Mouse (Mus musculus) cerebellum, adult 2 months (tissue): ENCODE measurements around the gene Nrxn1. TPM values are rescaled to one million over a fixed set of nuclear protein-coding genes. Genes with fewer than 3 reads are reported as not detected.
A peak's percentile ranks its signal among the peaks of the same experiment; 100 is the strongest.

ENCODE experiments used
- DNase-seq, 2 experiments: peaks; one replicate each; pipeline ENCODE4 v3.0.0; 2021
- H3K27ac ChIP-seq: fragments of 200-500 bp; 2 replicates; pipeline ENCODE4 v1.5.1; 2012; ENCODE audit warnings: low read length, control low read depth, inconsistent platforms; ENCODE audit not compliant: insufficient read depth
- H3K27me3 ChIP-seq: fragments of 200-500 bp; 2 replicates; pipeline ENCODE4 v1.6.1; 2012; ENCODE audit warnings: inconsistent platforms, mild to moderate bottlenecking, low read length, moderate library complexity; ENCODE audit not compliant: control insufficient read depth, insufficient read depth
- H3K4me1 ChIP-seq: fragments of 200-500 bp; 2 replicates; pipeline ENCODE4 v1.6.1; 2011; ENCODE audit warnings: low read length; ENCODE audit not compliant: control insufficient read depth, insufficient read depth
- H3K4me3 ChIP-seq: fragments of 200-500 bp; replicated peaks from 2 replicates; pipeline ENCODE3; 2011; ENCODE audit warnings: mild to moderate bottlenecking, low read depth, low read length, control low read depth; ENCODE audit not compliant: insufficient read depth
- CTCF ChIP-seq: fragments of 200-500 bp; IDR thresholded peaks from 2 replicates; pipeline ENCODE4 v1.5.1; 2011; ENCODE audit warnings: low read depth, mild to moderate bottlenecking, control low read depth, low read length, moderate library complexity, borderline replicate concordance; ENCODE audit not compliant: insufficient read depth
- POLR2A ChIP-seq: fragments of 200-500 bp; IDR thresholded peaks from 2 replicates; pipeline ENCODE4 v1.6.1; 2011; ENCODE audit warnings: low read length, control low read depth, borderline replicate concordance; ENCODE audit not compliant: insufficient read depth
- WGBS: fragments of 180-500 bp; shearing (Covaris S2); methylation state at CpG from one replicate; pipeline ENCODE4 v1.1.7; 2018; 5-methylcytosine and 5-hydroxymethylcytosine counted together
- polyA plus RNA-seq: library from polyadenylated mRNA; depleted of rRNA; stranded (reverse); fragments of >200 nt; gene quantifications from 2 replicates; pipeline ENCODE4 v1.2.3, GENCODE M21; 2012

The Nrxn1 gene
- polyA plus RNA-seq, 1 experiment, result 143 TPM

GRCm38 (mm10) chr17:91000389-91000788, 92.5 kb downstream of the Nrxn1 start:
- Histone ChIP-seq H3K4me3 (no peak overlapping the region), H3K27ac (no peak overlapping the region), H3K27me3 (no peaks in the 10 kb centered on the region), H3K4me1 (peaks cover 17% of the 10 kb centered on the region; the same call in 1 of the 2 replicates)
- TF ChIP-seq POLR2A, result no peak
- no peak for TF ChIP-seq CTCF
- DNase-seq, result no peak

- peak; percentile 69 to 90 for DNase-seq
- Histone ChIP-seq H3K27ac (peak overlapping the region; percentile 60), H3K27me3 (no peaks in the 10 kb centered on the region), H3K4me3 (no peak overlapping the region), H3K4me1 (peaks cover 17% of the 10 kb centered on the region; the same call in 1 of the 2 replicates)
- WGBS, result 7% methylated on average over 4 of the region's 4 CpGs
- TF ChIP-seq CTCF (no peak), POLR2A (no peak)
Measured at GRCm38 (mm10) chr17:90999667-91000154, 93.2 kb downstream of the Nrxn1 start.

DNA sequence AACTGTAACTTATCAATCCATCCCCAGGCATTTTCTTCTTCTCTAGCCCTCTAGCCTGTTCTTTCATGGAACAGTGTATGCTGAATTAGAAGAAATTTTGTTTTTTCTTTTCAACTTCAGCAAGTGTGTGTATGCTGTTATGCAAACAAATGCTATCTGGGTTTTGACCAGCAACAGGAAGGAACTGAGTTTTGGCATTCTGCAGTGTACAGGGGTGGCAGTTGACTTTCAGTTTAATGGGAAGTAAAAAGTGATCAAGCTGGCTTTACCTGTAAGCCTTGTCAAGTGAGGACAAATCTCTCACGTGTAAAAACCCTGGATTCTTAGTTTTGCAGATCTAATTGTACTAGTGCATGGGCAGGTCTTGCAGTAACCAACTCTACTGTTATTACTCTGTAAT, 95.2 kb downstream of the Nrxn1 start:
- no peak overlapping the region for H3K27ac ChIP-seq
- peaks cover 17% of the 10 kb centered on the region; the same call in 1 of the 2 replicates for H3K4me1 ChIP-seq
- no peak for DNase-seq
- WGBS, result 49% methylated on average over 1 of the region's 1 CpGs
- no peak overlapping the region for H3K4me3 ChIP-seq
- TF ChIP-seq CTCF (no peak), POLR2A (no peak)
- no peaks in the 10 kb centered on the region for H3K27me3 ChIP-seq

DNA sequence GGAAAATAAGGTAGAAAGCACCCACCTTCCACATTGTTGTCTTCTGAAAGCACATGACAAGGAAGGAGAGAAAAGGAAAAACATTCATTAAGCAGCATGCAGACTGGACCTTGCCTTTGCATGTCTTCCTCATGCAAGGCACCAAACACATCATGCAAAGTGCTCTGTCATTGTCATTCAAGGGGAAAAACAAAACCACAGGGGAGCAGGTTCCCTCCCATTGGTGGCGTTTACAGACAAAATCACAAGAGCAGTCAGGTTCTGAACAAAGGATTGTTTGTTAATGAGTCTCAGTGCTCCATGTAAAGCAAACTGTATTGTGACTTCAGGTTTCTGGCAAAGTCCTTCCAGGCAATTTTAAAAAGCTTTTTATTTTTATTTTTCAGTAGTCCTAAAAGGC, 97.4 kb downstream of the Nrxn1 start:
- Histone ChIP-seq H3K4me1 (peaks cover 17% of the 10 kb centered on the region; the same call in 1 of the 2 replicates), H3K27me3 (no peaks in the 10 kb centered on the region), H3K27ac (no peak overlapping the region), H3K4me3 (no peak overlapping the region)
- 30% methylated on average over 1 of the region's 1 CpGs for WGBS
- DNase-seq, result no peak
- no peak for TF ChIP-seq POLR2A
- TF ChIP-seq CTCF, result no peak

- no peak for DNase-seq
- Histone ChIP-seq H3K27me3 (no peaks in the 10 kb centered on the region), H3K4me1 (peaks cover 8% of the 10 kb centered on the region; the same call in 1 of the 2 replicates), H3K27ac (no peak overlapping the region), H3K4me3 (no peak overlapping the region)
- TF ChIP-seq CTCF, result no peak
- no peak for TF ChIP-seq POLR2A
- 82% methylated on average over 1 of the region's 1 CpGs for WGBS
Measured at GRCm38 (mm10) chr17:90994247-90994646, 98.6 kb downstream of the Nrxn1 start.

GRCm38 (mm10) chr17:90990747-90991146, 102.1 kb downstream of the Nrxn1 start:
- H3K27me3 ChIP-seq, result no peaks in the 10 kb centered on the region
- no peak for TF ChIP-seq POLR2A
- TF ChIP-seq CTCF, result no peak
- DNase-seq, result no peak
- WGBS, result 54% methylated on average over 2 of the region's 2 CpGs
- no peak overlapping the region for H3K4me3 ChIP-seq
- H3K4me1 ChIP-seq, result no peaks in the 10 kb centered on the region; the same call in 1 of the 2 replicates
- H3K27ac ChIP-seq, result no peak overlapping the region

GRCm38 (mm10) chr17:90962904-90963531, 129.9 kb downstream of the Nrxn1 start:
- Histone ChIP-seq H3K27me3 (no peaks in the 10 kb centered on the region), H3K4me3 (no peak overlapping the region), H3K4me1 (no peaks in the 10 kb centered on the region), H3K27ac (peak overlapping the region; percentile 34; the same call in 1 of the 2 replicates)
- peak; percentile 32 to 41 for DNase-seq
- 29% methylated on average over 4 of the region's 4 CpGs for WGBS
- peak; percentile 38; the same call in 1 of the 2 replicates for TF ChIP-seq CTCF
- TF ChIP-seq POLR2A, result no peak

GRCm38 (mm10) chr17:90955221-90955620, 137.7 kb downstream of the Nrxn1 start:
- no peaks in the 10 kb centered on the region for H3K27me3 ChIP-seq
- TF ChIP-seq CTCF, result no peak
- DNase-seq, result peak; percentile 27 to 76
- WGBS, result 9% methylated on average over 2 of the region's 2 CpGs
- H3K4me3 ChIP-seq, result no peak overlapping the region
- peaks cover 6% of the 10 kb centered on the region; the same call in 1 of the 2 replicates for H3K4me1 ChIP-seq
- H3K27ac ChIP-seq, result no peak overlapping the region
